Mouse (Mus musculus): ENCODE measurements at regions not wholly inside any gene's neighbourhood (a gene's known extent, or its start where the extent isn't known, plus 50 kb on each side); places are given as distances from the start of the nearest gene placed in this dataset.

- peak; percentile 5 for DNase-seq (ENCODE audit: low spot score)
Observed at GRCm38 (mm10) chr5:76413886-76414285, 50.3 kb upstream of the Nmu start.

DNA sequence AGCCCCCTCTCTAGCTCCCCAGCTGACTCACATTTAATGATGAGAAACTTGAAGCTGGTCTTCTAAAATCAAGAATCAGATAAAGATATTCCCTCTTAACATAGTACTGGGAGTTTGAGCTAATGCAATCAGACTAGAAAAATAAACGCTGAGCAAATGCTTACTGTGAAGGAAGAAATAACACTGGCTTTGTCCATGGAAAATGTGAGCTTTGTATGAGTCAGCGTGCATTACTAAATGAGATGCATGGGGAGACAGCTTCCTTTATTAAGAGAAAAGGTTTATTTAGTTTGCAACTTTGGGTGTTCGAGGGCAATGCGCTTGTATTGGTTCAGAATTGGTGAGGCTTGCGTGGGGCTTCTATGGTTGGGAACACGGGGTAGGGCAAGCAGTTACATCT is 52.7 kb upstream of the Nmu start:
- no peak for DNase-seq (ENCODE audit: low spot score)

- DNase-seq (ENCODE audit: low spot score), result no peak
Observed at GRCm38 (mm10) chr5:76417137-76417536, 53.5 kb upstream of the Nmu start.

DNA sequence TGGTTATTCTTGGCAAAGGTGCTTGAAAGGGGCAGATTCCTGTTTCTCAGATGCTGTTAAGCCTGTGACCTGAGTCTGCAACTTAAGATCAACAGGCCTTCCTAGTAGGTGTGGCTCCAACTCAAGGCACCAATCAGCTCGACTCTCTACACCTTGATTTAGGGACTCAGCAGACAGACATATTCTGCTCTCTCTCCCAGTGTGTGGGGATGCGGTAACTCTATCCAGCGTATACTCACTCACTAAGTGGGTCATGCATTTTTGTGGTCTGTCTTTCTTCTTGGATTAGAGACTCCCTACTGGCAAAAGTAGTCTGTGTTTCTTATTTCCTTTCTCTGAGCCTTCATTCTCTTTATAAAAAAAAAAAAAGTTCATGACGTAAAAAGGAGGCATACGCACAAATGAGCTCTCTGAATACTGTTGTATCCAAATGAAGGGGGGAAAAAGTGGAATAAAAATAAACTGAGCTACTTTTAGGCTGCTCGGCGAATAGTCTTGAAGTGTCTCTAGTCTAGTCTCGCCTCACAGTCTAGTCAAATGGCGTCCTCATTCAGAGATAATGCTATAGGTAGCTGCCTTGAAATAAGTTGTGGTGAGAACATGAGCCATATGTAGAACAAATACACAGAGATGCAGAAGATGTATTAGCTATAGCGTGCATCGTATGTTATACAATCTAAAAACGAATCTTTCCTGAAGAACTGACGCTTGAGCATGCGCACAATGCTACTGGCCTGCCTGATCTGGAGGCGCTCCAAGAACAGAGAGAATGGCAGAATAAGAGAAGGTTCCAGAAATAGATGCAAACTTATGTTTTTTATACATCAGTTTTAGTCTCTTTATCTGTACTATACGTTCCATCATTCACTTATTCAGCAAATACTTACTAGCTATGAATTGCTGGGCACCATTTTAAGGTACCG is 55.6 kb upstream of the Nmu start:
- no peak for DNase-seq (ENCODE audit: low spot score)

DNA sequence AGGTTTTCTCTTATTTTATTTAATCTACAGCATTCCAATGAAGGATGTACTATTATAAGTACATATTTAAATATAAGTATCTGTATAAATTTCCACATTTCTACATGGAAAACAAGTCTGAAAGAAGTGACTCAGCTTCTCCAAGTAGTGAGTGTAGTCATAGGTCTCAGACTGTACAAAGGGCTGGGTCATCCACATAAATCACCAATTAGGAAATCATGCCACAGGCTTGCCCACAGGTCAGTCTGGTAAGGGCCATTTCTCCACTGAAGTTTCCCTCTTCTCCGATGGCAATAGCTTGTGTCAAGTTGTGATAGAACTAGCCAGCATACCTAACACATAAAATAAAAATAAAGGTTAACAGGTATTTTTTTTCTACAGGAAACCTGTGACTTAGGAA is 56.3 kb upstream of the Nmu start:
- DNase-seq (ENCODE audit: low spot score), result no peak

DNA sequence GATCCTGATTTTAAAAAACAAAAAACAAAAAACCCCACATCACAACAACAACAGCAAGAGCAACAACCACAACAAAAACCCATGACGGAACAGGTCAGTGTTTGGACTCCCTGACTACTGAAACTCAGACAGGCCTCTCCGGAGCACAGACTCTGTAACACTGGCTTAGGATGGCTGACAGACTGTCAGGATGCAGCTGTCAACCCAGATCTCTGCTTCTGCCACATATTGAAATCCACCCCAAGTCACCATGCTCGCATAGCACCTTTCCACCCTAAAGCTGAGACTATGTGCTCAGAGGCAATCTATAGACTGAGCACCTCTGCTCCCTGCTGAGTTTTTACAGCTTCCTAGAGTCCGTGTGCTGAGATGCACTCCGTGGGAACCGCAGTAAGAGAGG is 57.0 kb upstream of the Nmu start:
- DNase-seq (ENCODE audit: low spot score), result no peak

DNA sequence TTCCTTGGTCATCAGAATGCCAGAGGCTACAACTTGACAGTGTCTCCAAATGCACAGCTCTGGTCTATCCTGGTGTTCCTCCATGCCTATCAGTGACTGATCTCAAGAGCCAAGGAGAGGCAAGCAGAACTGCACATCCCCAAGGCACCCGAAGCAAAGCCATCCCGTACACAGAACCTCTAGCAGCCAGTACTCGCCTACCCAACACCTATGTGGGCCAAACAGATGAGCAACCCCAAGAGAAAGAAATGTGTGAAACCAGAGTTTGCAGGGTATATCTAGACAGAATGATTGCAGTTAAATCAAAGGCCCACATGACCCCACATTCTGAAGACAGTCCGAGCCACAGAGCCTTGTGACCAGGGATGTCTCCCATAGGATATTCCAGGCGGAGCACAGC is 60.0 kb upstream of the Nmu start:
- no peak for DNase-seq (ENCODE audit: low spot score)

DNA sequence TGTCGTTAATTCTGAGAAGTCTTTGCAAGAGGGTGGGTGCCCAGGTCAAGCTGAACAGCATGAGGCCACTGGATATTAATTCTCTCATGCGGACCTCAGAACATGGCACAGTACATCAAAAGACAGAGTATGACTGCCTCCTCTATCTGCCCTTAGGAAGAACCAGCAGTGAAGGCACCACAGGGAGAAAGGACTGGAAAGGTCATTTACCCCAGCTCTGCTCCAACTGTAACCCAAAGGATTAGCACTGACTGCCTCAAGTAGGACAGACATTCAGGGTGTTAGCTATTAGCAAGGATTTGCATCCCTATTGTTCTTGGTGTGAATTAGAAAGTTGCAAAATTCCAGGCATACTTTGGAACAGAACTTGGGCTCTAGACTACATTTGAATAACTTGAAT is 58.2 kb upstream of the Gm7271 start:
- DNase-seq (ENCODE audit: low spot score), result no peak

DNA sequence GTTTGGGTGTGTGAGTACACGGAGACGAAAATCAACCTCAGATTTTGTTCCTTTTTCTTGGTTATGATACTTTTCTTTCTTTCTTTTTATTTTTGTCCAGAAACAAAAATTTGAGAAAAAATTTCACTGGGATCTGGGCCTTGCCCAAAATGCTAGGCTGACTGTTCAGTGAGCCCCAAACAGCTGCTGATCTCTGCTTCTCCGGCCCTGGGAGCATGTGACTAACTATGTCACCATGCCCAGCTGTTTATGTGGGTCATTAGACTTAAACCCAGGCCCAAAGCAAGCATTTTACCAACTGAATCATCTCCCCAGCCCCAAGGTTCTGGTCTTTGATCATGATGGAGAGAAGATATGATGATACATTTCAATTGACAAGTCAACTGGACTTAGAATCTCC is 56.3 kb upstream of the Gm7271 start:
- no peak for DNase-seq (ENCODE audit: low spot score)

DNA sequence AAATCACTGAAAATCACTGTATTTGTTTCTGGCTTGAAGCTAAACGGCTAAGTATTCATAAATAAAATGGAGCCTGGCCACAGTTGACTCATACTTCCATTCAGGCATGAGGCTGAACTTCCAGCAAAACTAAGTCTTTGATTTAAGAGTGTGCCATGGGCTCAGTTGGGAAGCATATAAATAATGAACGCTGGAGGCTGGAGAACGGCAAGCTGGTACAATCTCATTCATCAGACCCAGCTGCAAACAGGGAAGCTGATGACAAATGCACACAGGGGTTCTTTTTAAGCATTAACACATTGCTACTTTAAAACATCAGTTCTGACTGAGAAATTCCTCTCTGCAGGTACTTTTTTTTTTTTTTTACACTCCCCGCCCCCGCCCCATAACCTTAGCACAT is 54.4 kb upstream of the Gm7271 start:
- no peak for DNase-seq (ENCODE audit: low spot score)

- no peak for DNase-seq (ENCODE audit: low spot score)
Observed at GRCm38 (mm10) chr5:76433623-76434022, 50.2 kb upstream of the Gm7271 start.

All from lung, postnatal 25 days (tissue).